Mouse (Mus musculus): ENCODE measurements at regions not wholly inside any gene's neighbourhood (a gene's known extent, or its start where the extent isn't known, plus 50 kb on each side); places are given as distances from the start of the nearest gene placed in this dataset.

DNA sequence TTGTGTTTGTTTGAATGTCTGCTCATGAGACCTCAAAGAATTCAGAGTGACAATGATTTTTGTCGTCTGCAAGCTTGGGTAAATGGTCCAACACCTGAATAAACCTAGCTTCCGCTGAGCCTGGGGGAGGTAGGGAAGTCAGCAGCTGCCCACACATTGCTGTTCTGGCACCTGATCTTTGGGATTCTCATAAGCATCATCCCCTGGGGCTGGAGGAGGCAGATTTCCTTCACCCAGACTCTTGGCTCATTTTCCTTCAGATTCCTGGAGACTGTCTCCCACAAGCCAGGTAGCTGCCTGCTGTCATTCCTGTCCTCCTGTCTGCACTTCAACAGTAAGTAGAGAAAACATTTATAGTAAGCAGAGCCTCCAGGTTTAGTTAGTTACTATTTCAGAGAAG is 67.0 kb upstream of the Eepd1 start:
- no peaks in the 10 kb centered on the region for H3K4me1 ChIP-seq
- no peaks in the 10 kb centered on the region for H3K27me3 ChIP-seq
- H3K4me2 ChIP-seq: no peak overlapping the region
- WGBS: 66% methylated on average over 2 of the region's 2 CpGs
- H3K4me3 ChIP-seq: no peak overlapping the region
- no peak overlapping the region for H3K27ac ChIP-seq
- H3K36me3 ChIP-seq: no peaks in the 10 kb centered on the region
- ATAC-seq (ENCODE audit: insufficient number of reproducible peaks, insufficient read depth, low FRiP score, low TSS enrichment, low read depth): no peak
- H3K9me3 ChIP-seq: no peaks in the 10 kb centered on the region
- H3K9ac ChIP-seq: no peak overlapping the region

GRCm38 (mm10) chr9:25426941-25427340 is 54.4 kb upstream of the Eepd1 start:
- ATAC-seq (ENCODE audit: insufficient number of reproducible peaks, insufficient read depth, low FRiP score, low TSS enrichment, low read depth): no peak
- Histone ChIP-seq H3K27ac (no peak overlapping the region), H3K4me1 (no peaks in the 10 kb centered on the region), H3K27me3 (no peaks in the 10 kb centered on the region), H3K4me2 (no peak overlapping the region), H3K9me3 (no peaks in the 10 kb centered on the region), H3K9ac (no peak overlapping the region), H3K4me3 (no peak overlapping the region), H3K36me3 (no peaks in the 10 kb centered on the region)
- 78% methylated on average over 1 of the region's 1 CpGs for WGBS

DNA sequence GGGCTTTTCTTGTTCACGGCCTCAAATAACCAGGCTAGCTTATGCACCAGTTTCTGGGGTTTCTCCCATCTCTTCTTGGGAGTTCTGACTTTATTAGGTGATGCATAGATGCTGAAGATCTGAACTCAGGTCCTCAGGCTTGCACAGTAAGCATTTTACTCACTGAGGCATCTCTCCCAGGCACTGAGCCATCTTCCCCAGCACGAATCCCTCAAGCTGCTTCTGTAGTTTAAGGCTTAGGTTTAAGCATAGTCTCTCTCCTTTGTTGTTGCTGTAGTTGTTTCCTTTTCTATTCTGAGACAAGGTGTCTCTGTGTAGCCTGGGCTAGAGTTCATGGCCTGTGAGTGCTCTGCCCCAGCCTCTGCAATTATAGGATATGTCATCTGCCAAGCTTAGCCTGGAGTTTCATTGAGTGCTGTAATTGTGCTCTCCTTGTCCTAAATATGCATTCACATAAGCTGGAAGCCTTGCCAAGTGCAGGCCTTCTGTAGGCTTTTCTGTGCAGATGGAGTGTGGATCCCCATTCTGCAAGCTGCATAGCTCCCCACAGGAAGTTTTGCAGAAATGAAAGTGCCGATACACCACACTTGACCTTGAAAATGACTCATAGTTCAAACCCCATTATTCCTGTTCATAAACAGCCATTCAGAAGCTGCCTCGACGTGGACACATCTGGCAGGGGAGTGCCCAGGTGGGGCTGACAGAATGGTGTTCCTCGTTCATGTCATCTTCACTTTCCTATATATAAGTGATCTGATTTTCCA is 51.7 kb upstream of the Eepd1 start:
- Histone ChIP-seq H3K9ac (no peak overlapping the region), H3K36me3 (no peaks in the 10 kb centered on the region), H3K4me1 (no peaks in the 10 kb centered on the region), H3K4me3 (no peak overlapping the region), H3K27ac (no peak overlapping the region), H3K9me3 (no peaks in the 10 kb centered on the region), H3K4me2 (no peak overlapping the region), H3K27me3 (no peaks in the 10 kb centered on the region)
- no peak for ATAC-seq (ENCODE audit: insufficient number of reproducible peaks, insufficient read depth, low FRiP score, low TSS enrichment, low read depth)
- 85% methylated on average over 6 of the region's 6 CpGs for WGBS

Data from embryonic facial prominence, embryonic 13.5 days (tissue).